Mouse (Mus musculus): ENCODE results near the gene Henmt1.

The Henmt1 gene

GRCm38 (mm10) chr3:108940001-108940633, 444 bp downstream of the Henmt1 start, which contains the start of gene Gm9857:
Gene Gm9857 (minus strand): TSS chr3:108940445.
- no peak for DNase-seq (ENCODE audit: low spot score in 2 of 2)

- no peak for DNase-seq (ENCODE audit: low spot score in 2 of 2)
Observed at GRCm38 (mm10) chr3:108940996-108941395, 1.3 kb downstream of the Henmt1 start.

GRCm38 (mm10) chr3:108957976-108958375, 18.3 kb downstream of the Henmt1 start:
- no peak for DNase-seq (ENCODE audit: low spot score in 2 of 2)

GRCm38 (mm10) chr3:108959680-108960295, 20.1 kb downstream of the Henmt1 start:
- no peak for DNase-seq (ENCODE audit: low spot score in 2 of 2)

GRCm38 (mm10) chr3:108961226-108961625, 21.6 kb downstream of the Henmt1 start:
- no peak for DNase-seq (ENCODE audit: low spot score in 2 of 2)

GRCm38 (mm10) chr3:108961655-108962054, 22.0 kb downstream of the Henmt1 start:
- DNase-seq (ENCODE audit: low spot score in 2 of 2) = no peak

GRCm38 (mm10) chr3:108963278-108963677, 23.6 kb downstream of the Henmt1 start:
- DNase-seq (ENCODE audit: low spot score in 2 of 2) = no peak

- no peak for DNase-seq (ENCODE audit: low spot score in 2 of 2)
Observed at GRCm38 (mm10) chr3:108963776-108964175, 24.1 kb downstream of the Henmt1 start.

GRCm38 (mm10) chr3:108964361-108965044, 24.8 kb downstream of the Henmt1 start:
- no peak for DNase-seq (ENCODE audit: low spot score in 2 of 2)

GRCm38 (mm10) chr3:108966051-108966450, 26.4 kb downstream of the Henmt1 start:
- no peak for DNase-seq (ENCODE audit: low spot score in 2 of 2)

GRCm38 (mm10) chr3:108973980-108974660, 34.4 kb downstream of the Henmt1 start:
- no peak for DNase-seq (ENCODE audit: low spot score in 2 of 2)

GRCm38 (mm10) chr3:108974920-108975485, 35.3 kb downstream of the Henmt1 start:
- no peak for DNase-seq (ENCODE audit: low spot score in 2 of 2)

- DNase-seq (ENCODE audit: low spot score in 2 of 2) = no peak
Observed at GRCm38 (mm10) chr3:108977340-108978030, 37.8 kb downstream of the Henmt1 start.

GRCm38 (mm10) chr3:108981946-108982345, 42.3 kb downstream of the Henmt1 start:
- no peak for DNase-seq (ENCODE audit: low spot score in 2 of 2)

- no peak for DNase-seq (ENCODE audit: low spot score in 2 of 2)
Observed at GRCm38 (mm10) chr3:108983989-108984388, 44.3 kb downstream of the Henmt1 start.

GRCm38 (mm10) chr3:108986534-108986933, 46.9 kb downstream of the Henmt1 start:
- no peak for DNase-seq (ENCODE audit: low spot score in 2 of 2)

- DNase-seq (ENCODE audit: low spot score in 2 of 2) = no peak
Observed at GRCm38 (mm10) chr3:108987009-108987659, 47.5 kb downstream of the Henmt1 start.

GRCm38 (mm10) chr3:108989971-108990548, 50.4 kb downstream of the Henmt1 start:
- DNase-seq (ENCODE audit: low spot score in 2 of 2) = no peak

GRCm38 (mm10) chr3:108994477-108994876, 54.8 kb downstream of the Henmt1 start:
- no peak for DNase-seq (ENCODE audit: low spot score in 2 of 2)

- DNase-seq (ENCODE audit: low spot score in 2 of 2) = no peak
Observed at GRCm38 (mm10) chr3:108995379-108995778, 55.7 kb downstream of the Henmt1 start.
